Mouse (Mus musculus): ENCODE measurements at regions not wholly inside any gene's neighbourhood (a gene's known extent, or its start where the extent isn't known, plus 50 kb on each side); places are given as distances from the start of the nearest gene placed in this dataset.

GRCm38 (mm10) chr8:25447900-25448299 is 623.7 kb upstream of the Adam5 start:
- TF ChIP-seq KAT2A (IDR thresholded peaks at IDR 0.05; ENCODE audit: insufficient replicate concordance, low read length) (no peak), GABPA (IDR thresholded peaks at IDR 0.05; ENCODE audit: insufficient replicate concordance, low read depth, low read length) (no peak), CTCF (conservative IDR thresholded peaks at IDR 0.05 in 1 of 2, IDR thresholded peaks at IDR 0.05 in 1 of 2; ENCODE audit: low read depth in 2 of 2, low read length in 2 of 2) (no peak), PAX5 (IDR thresholded peaks at IDR 0.05; ENCODE audit: low read length) (no peak), TCF12 (IDR thresholded peaks at IDR 0.05; ENCODE audit: low read depth, low read length) (no peak), POLR2A (IDR thresholded peaks at IDR 0.05; ENCODE audit: low read depth, low read length) (no peak), MXI1 (IDR thresholded peaks at IDR 0.05; ENCODE audit: low read depth, low read length) (no peak)
